Mouse (Mus musculus) forebrain, postnatal 0 days (tissue): ENCODE results near the gene Gm28308. TPM values are rescaled to one million over a fixed set of nuclear protein-coding genes. Genes with fewer than 3 reads are reported as not detected.

Experiments
- ATAC-seq: fragments of 200-750 bp; cut with Nextera tagmentation; 2 replicates; pipeline ENCODE4 v1.8.0; 2017; ENCODE audit warnings: mild to moderate bottlenecking, moderate library complexity
- DNase-seq: peaks from one replicate; pipeline ENCODE4 v3.0.0-alpha.2; 2015
- H3K27ac ChIP-seq: fragments of 300-500 bp; sonication (generic); 2 replicates; pipeline ENCODE4 v1.5.1; 2014; ENCODE audit warnings: low read depth, mild to moderate bottlenecking, antibody characterized with exemption, low read length, moderate library complexity, mixed read lengths
- H3K27me3 ChIP-seq: fragments of 300-500 bp; sonication (generic); 2 replicates; pipeline ENCODE4 v1.6.1; 2014; ENCODE audit warnings: mild to moderate bottlenecking, low read length, mixed read lengths; ENCODE audit not compliant: insufficient read depth
- H3K36me3 ChIP-seq: fragments of 300-500 bp; sonication (generic); 2 replicates; pipeline ENCODE4 v1.6.1; 2014; ENCODE audit warnings: mild to moderate bottlenecking, moderate library complexity; ENCODE audit not compliant: insufficient read depth
- H3K4me1 ChIP-seq: fragments of 300-500 bp; sonication (generic); 2 replicates; pipeline ENCODE4 v1.6.1; 2014; ENCODE audit warnings: antibody characterized with exemption; ENCODE audit not compliant: insufficient read depth
- H3K4me2 ChIP-seq: fragments of 300-500 bp; sonication (generic); 2 replicates; pipeline ENCODE4 v1.6.1; 2014; ENCODE audit warnings: low read depth, mild to moderate bottlenecking, moderate library complexity
- H3K4me3 ChIP-seq: fragments of 300-500 bp; sonication (generic); 2 replicates; pipeline ENCODE4 v1.5.1; 2014; ENCODE audit warnings: low read depth, low read length, mixed read lengths
- H3K9ac ChIP-seq: fragments of 300-500 bp; sonication (generic); 2 replicates; pipeline ENCODE4 v1.6.1; 2014; ENCODE audit warnings: mild to moderate bottlenecking
- H3K9me3 ChIP-seq: fragments of 300-500 bp; sonication (generic); 2 replicates; pipeline ENCODE4 v1.6.1; 2016; ENCODE audit warnings: low read length
- CTCF ChIP-seq: sonication (generic); IDR thresholded peaks from 2 replicates; pipeline ENCODE4 v1.5.1; 2016; ENCODE audit warnings: antibody characterized with exemption, control low read depth, low read depth
- WGBS: fragments of 180-500 bp; shearing (Covaris S2); extraction: QIAGEN DNeasy Blood & Tissue Kit; methylation state at CpG from one replicate; pipeline ENCODE4 v1.1.7; 2014; 5-methylcytosine and 5-hydroxymethylcytosine counted together
- polyA plus RNA-seq: library from polyadenylated mRNA; unstranded; fragments of >200 nt; fragmentation: Nextera tagmentation; extraction: Ambion mirVana; gene quantifications from 2 replicates; pipeline ENCODE4 v1.2.1, GENCODE M21; 2015
- total RNA-seq: library from RNA; depleted of rRNA; stranded (reverse); fragments of >200 nt; gene quantifications from 2 replicates; pipeline ENCODE4 v1.2.3, GENCODE M21; 2014; rRNA removed

Gm28308 gene
- total RNA-seq (not detected in 2 replicates), polyA plus RNA-seq (not detected in 2 replicates)

DNA sequence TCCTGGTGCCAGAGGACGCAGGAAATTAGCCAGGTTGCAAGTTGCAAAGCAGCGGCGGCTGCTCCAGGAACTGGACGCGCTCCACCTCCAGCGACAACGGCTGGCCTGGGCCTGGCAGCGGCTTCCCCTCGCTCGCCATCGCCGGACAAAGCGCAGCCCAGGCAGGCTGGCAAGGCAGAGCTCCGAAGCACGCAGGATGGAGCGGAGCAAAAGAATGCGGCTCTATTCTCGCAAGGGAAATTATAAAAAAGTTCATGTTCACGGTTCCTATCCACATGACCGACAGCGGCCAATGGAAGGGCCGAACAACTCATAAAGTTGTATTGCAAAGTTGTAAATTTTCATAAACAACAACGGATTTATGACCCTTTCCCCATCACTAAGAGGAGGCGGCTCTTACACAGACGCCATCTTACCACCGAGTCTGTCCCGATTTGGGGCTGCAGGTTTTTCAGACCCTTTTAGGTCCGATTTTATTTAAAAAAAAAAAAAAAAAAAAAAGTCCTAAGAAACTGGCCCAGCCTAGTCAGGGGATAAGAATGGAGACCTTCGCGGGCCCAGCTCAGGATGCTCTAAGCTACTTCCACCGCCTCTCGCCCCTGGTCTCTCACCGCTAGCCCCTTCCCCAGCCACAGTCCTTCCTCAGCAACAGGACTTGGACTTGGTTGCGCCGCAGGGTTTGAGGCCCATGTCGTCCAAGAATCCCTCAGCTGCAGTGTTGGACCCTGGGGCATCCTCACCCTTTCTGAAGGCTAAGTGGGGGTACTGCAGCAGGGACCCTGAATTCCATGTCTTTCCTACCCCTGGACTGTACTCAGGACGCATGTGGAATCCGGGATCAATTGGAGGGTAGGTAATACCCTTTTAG lies at the start of gene Gm28308, which contains the start of gene Hoxa3:
Gene Gm28308 (minus strand): TSS at position 221 of the 868 bp plus-strand sequence.
Gene Hoxa3 (minus strand): TSS at position 218 of the 868 bp plus-strand sequence.
- Histone ChIP-seq H3K9me3 (no peaks in the 10 kb centered on the region), H3K4me3 (no peak within 1 kb of the TSS), H3K36me3 (no peaks in the 10 kb centered on the region), H3K27ac (no peak within 1 kb of the TSS), H3K4me1 (peaks cover 4% of the 10 kb centered on the region; the same call in 1 of the 2 replicates), H3K4me2 (no peak within 1 kb of the TSS), H3K27me3 (peaks cover 97% of the 10 kb centered on the region), H3K9ac (no peak within 1 kb of the TSS)
- ATAC-seq (no peak), DNase-seq (no peak)
- TF ChIP-seq CTCF = no peak
- WGBS = 3% methylated on average over 38 of the region's 38 CpGs

DNA sequence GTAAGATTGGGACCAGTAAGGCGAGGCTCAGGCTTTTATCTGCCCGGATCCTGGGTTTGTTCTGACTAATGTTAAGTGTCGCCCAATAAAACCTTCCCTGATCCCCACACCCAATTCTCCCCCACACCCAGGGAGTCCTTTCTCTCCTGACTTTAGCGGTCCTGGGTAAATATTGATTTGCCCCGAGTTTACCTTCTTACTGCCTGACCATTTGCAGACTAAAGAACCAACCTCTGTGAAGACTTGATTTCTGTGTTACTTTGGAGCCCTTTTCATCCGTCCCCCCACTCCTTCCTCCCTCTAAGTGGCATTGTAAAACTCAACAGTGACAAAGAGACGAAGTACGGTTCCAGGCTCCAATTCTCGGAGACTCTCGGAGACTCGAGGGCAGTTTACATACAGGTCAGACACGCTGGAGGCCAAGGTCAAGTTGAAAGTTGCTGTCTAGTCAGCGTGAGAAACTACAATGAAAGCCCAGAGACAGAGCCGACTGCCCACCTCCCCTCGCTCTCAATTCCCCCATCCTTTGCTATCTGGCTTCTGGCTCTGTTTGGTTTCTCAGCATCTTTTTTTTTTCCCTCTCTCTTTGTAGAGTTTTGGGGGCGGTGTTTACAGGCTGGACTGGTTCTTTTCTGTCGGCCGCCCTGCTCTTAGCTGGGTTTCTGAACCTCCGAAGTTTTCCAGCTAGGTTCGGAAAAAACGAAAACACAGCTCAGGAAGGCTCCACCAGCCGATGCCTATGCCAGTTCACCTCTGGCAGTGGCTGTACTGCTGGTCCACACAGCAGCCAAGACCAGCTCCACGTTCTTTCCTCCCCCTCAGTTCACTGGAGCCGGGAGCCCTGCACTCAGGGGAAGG lies 49.6 kb upstream of the Gm28308 start:
- ATAC-seq (no peak), DNase-seq (no peak)
- peaks cover 89% of the 10 kb centered on the region for H3K27me3 ChIP-seq
- H3K36me3 ChIP-seq = no peaks in the 10 kb centered on the region
- no peak overlapping the region for H3K27ac ChIP-seq
- 2% methylated on average over 24 of the region's 24 CpGs for WGBS
- no peaks in the 10 kb centered on the region for H3K4me1 ChIP-seq
- H3K9me3 ChIP-seq = no peaks in the 10 kb centered on the region
- no peak for TF ChIP-seq CTCF
- H3K4me2 ChIP-seq = no peak overlapping the region
- H3K9ac ChIP-seq = no peak overlapping the region
- no peak overlapping the region for H3K4me3 ChIP-seq

DNA sequence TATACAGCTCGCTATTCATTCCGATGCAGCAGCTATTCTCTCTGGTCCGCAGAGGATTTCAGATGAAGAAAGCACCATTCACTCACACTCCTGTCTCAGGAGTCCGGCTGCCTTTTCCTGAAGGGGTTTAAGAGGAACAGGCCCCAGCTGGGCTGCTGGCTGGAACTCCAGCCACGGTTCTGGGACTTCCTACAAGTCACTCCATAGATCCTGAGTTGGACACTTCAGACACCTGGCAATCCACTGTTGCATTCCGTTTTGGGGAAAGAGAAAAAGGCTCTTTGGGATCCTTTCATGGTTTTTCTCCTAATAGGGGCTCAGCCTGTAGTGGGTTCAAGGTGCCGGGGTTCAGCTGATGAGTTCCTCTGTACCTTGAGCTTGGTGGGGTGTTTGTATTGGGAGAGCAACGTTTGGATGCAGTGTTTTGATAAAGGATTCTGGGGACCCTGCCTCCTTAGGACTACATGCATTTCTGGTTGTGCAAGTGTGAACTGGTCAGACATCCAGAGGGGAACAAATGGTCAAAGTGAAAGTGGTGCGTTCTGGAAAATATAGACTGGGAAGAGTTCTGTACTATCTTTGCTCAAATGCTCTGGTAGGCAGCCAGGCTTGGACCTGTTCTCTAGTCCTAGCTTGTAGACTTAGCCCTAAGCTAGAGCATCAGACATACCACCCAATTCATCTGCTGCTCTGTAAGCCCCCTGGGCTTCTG lies 48.8 kb upstream of the Gm28308 start:
- ATAC-seq = no peak
- WGBS = 4% methylated on average over 9 of the region's 9 CpGs
- Histone ChIP-seq H3K4me1 (no peaks in the 10 kb centered on the region), H3K9ac (no peak overlapping the region), H3K4me3 (no peak overlapping the region), H3K4me2 (no peak overlapping the region), H3K27ac (no peak overlapping the region), H3K9me3 (no peaks in the 10 kb centered on the region), H3K27me3 (peaks cover 90% of the 10 kb centered on the region), H3K36me3 (no peaks in the 10 kb centered on the region)
- no peak for DNase-seq
- no peak for TF ChIP-seq CTCF

DNA sequence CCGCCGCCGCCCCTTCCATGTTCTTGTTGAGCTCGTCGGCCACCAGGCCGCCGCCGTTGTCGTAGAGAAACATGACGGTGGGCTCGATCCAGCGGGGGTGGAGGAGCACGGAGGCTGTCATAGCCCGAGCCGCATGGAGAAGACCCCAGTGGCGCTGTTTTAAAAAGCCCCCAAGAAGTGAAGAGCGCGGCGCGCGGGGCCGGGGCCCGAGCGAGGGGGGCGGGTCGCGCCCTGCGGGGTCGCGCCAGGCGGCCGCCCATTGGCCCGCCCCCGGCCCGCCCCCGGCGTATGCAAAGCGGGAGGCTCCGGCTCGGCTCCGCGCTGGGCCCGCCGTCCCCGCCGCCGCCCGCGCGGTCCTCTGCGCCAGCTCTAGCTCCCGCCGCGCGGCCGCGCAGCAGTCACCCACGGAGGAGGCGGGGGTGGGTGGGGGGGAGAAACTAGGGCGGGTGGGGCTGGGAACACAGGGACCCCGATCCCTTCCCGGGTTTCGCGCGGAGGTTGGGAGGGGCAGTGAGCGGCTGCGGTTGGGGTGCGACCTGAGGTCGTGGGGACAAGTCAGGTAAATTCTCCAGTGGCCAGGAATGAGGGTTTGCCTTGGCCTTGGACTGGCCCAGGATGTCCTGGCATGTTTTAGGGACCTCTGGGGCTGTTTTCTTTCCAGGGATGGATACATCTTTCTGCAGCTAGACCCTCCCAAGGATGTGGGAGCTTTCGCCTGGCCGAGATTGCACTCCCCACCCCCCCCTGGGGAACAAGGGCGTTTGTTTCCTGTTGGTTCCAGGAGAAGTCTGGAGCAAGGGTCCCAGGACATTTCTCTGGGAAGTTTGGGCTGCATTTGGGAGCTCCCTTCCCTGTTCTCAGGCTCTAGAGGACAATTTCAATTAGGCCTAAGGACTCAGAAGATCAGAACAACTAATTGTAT lies 47.8 kb upstream of the Gm28308 start, which contains the start of gene Hoxa13:
Gene Hoxa13 (minus strand): TSS at position 227 of the 922 bp plus-strand sequence.
- no peak for ATAC-seq
- Histone ChIP-seq H3K27me3 (peaks cover 89% of the 10 kb centered on the region), H3K36me3 (no peaks in the 10 kb centered on the region), H3K4me3 (peak within 1 kb of the TSS; percentile 18), H3K4me2 (peak within 1 kb of the TSS; percentile 34), H3K4me1 (no peaks in the 10 kb centered on the region), H3K27ac (no peak within 1 kb of the TSS), H3K9ac (no peak within 1 kb of the TSS), H3K9me3 (no peaks in the 10 kb centered on the region)
- peak; percentile 14 for DNase-seq
- 3% methylated on average over 57 of the region's 72 CpGs for WGBS
- no peak for TF ChIP-seq CTCF

DNA sequence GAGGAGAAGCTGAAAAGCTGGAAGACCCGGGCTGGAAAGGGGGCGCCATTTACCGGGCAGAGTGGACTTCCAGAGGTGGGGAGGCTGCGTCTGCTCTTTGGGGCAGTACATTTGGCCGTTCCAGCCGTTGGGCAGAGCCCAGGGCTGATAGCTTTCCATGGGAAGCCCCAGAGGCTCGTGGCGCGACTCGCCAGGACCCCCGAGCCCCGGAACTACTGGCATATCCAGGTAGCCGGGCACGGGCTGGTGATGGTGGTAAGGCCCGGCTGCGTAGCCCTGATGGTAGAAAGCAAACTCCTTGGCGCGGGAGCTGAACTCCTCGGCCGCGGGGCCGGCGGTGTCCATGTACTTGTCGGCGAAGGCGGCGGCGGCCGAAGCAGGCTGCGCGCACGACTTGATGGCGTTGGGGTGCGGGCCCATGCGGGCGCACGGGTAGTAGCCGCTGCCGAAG lies 46.7 kb upstream of the Gm28308 start:
- TF ChIP-seq CTCF = no peak
- Histone ChIP-seq H3K4me3 (peak overlapping the region; percentile 18; the same call in 1 of the 2 replicates), H3K27me3 (peaks cover 89% of the 10 kb centered on the region), H3K27ac (no peak overlapping the region), H3K4me2 (peak overlapping the region; percentile 34; the same call in 1 of the 2 replicates), H3K9me3 (no peaks in the 10 kb centered on the region), H3K4me1 (no peaks in the 10 kb centered on the region), H3K9ac (no peak overlapping the region), H3K36me3 (no peaks in the 10 kb centered on the region)
- ATAC-seq (no peak), DNase-seq (no peak)
- 5% methylated on average over 39 of the region's 39 CpGs for WGBS
